Mouse (Mus musculus): ENCODE results near the gene Tmem178b. TPM values are rescaled to one million over a fixed set of nuclear protein-coding genes. Genes with fewer than 3 reads are reported as not detected.

Gene Tmem178b
- polyA plus RNA-seq, 1 experiment from 2014 or later, result not detected

GRCm38 (mm10) chr6:40121494-40121893 lies 248.4 kb downstream of the Tmem178b start:
- Histone ChIP-seq H3K27ac (no peak overlapping the region), H3K36me3 (ENCODE audit: inconsistent target) (no peaks in the 10 kb centered on the region), H3K4me3 (ENCODE audit: inconsistent target) (no peak overlapping the region), H3K79me2 (ENCODE audit: inconsistent target) (no peaks in the 10 kb centered on the region)
- WGBS (ENCODE audit: missing documents), result 68% methylated on average over 4 of the region's 4 CpGs

GRCm38 (mm10) chr6:40123070-40123690 lies 250.1 kb downstream of the Tmem178b start:
- Histone ChIP-seq H3K4me3 (ENCODE audit: inconsistent target) (no peak overlapping the region), H3K79me2 (ENCODE audit: inconsistent target) (no peaks in the 10 kb centered on the region), H3K27ac (no peak overlapping the region), H3K36me3 (ENCODE audit: inconsistent target) (no peaks in the 10 kb centered on the region)
- 83% methylated on average over 12 of the region's 12 CpGs for WGBS (ENCODE audit: missing documents)

- H3K36me3 ChIP-seq (ENCODE audit: inconsistent target), result no peaks in the 10 kb centered on the region
- H3K4me3 ChIP-seq (ENCODE audit: inconsistent target), result no peak overlapping the region
- H3K79me2 ChIP-seq (ENCODE audit: inconsistent target), result no peaks in the 10 kb centered on the region
- no peak overlapping the region for H3K27ac ChIP-seq
Observed at GRCm38 (mm10) chr6:40123960-40124359, 250.9 kb downstream of the Tmem178b start.

GRCm38 (mm10) chr6:40128716-40129115 lies 255.6 kb downstream of the Tmem178b start:
- 91% methylated on average over 6 of the region's 6 CpGs for WGBS (ENCODE audit: missing documents)
- no peak overlapping the region for H3K4me3 ChIP-seq (ENCODE audit: inconsistent target)

GRCm38 (mm10) chr6:40131936-40132335 lies 258.9 kb downstream of the Tmem178b start:
- Histone ChIP-seq H3K27ac (no peak overlapping the region), H3K4me3 (ENCODE audit: inconsistent target) (no peak overlapping the region), H3K36me3 (ENCODE audit: inconsistent target) (no peaks in the 10 kb centered on the region), H3K79me2 (ENCODE audit: inconsistent target) (no peaks in the 10 kb centered on the region)
- 88% methylated on average over 1 of the region's 1 CpGs for WGBS (ENCODE audit: missing documents)

More at GRCm38 (mm10) chr6:40128716-40129115, 255.6 kb downstream of the Tmem178b start:
- Histone ChIP-seq H3K79me2 (ENCODE audit: inconsistent target) (no peaks in the 10 kb centered on the region), H3K27ac (no peak overlapping the region), H3K36me3 (ENCODE audit: inconsistent target) (no peaks in the 10 kb centered on the region)

- WGBS (ENCODE audit: missing documents), result 97% methylated on average over 6 of the region's 6 CpGs
- Histone ChIP-seq H3K4me3 (ENCODE audit: inconsistent target) (no peak overlapping the region), H3K27ac (no peak overlapping the region), H3K79me2 (ENCODE audit: inconsistent target) (no peaks in the 10 kb centered on the region), H3K36me3 (ENCODE audit: inconsistent target) (no peaks in the 10 kb centered on the region)
Observed at GRCm38 (mm10) chr6:40133436-40133835, 260.4 kb downstream of the Tmem178b start.

GRCm38 (mm10) chr6:40135716-40136115 lies 262.6 kb downstream of the Tmem178b start:
- Histone ChIP-seq H3K4me3 (ENCODE audit: inconsistent target) (no peak overlapping the region), H3K27ac (no peak overlapping the region), H3K79me2 (ENCODE audit: inconsistent target) (no peaks in the 10 kb centered on the region), H3K36me3 (ENCODE audit: inconsistent target) (no peaks in the 10 kb centered on the region)
- 82% methylated on average over 6 of the region's 6 CpGs for WGBS (ENCODE audit: missing documents)

GRCm38 (mm10) chr6:40137346-40137745 lies 264.3 kb downstream of the Tmem178b start:
- H3K4me3 ChIP-seq (ENCODE audit: inconsistent target), result no peak overlapping the region
- 90% methylated on average over 6 of the region's 6 CpGs for WGBS (ENCODE audit: missing documents)
- H3K79me2 ChIP-seq (ENCODE audit: inconsistent target), result no peaks in the 10 kb centered on the region
- H3K27ac ChIP-seq, result no peak overlapping the region
- no peaks in the 10 kb centered on the region for H3K36me3 ChIP-seq (ENCODE audit: inconsistent target)

GRCm38 (mm10) chr6:40137831-40138520 lies 264.9 kb downstream of the Tmem178b start:
- WGBS (ENCODE audit: missing documents), result 90% methylated on average over 7 of the region's 7 CpGs
- Histone ChIP-seq H3K36me3 (ENCODE audit: inconsistent target) (no peaks in the 10 kb centered on the region), H3K79me2 (ENCODE audit: inconsistent target) (no peaks in the 10 kb centered on the region), H3K27ac (no peak overlapping the region), H3K4me3 (ENCODE audit: inconsistent target) (no peak overlapping the region)

- 2% methylated on average over 5 of the region's 5 CpGs for WGBS (ENCODE audit: missing documents)
- Histone ChIP-seq H3K79me2 (ENCODE audit: inconsistent target) (no peaks in the 10 kb centered on the region), H3K36me3 (ENCODE audit: inconsistent target) (no peaks in the 10 kb centered on the region), H3K27ac (no peak overlapping the region), H3K4me3 (ENCODE audit: inconsistent target) (no peak overlapping the region)
Observed at GRCm38 (mm10) chr6:40142582-40142981, 269.5 kb downstream of the Tmem178b start.

- H3K36me3 ChIP-seq (ENCODE audit: inconsistent target), result no peaks in the 10 kb centered on the region
- H3K4me3 ChIP-seq (ENCODE audit: inconsistent target), result no peak overlapping the region
- WGBS (ENCODE audit: missing documents), result 88% methylated on average over 9 of the region's 9 CpGs
- no peak overlapping the region for H3K27ac ChIP-seq
- H3K79me2 ChIP-seq (ENCODE audit: inconsistent target), result no peaks in the 10 kb centered on the region
Observed at GRCm38 (mm10) chr6:40144371-40144770, 271.3 kb downstream of the Tmem178b start.

- H3K79me2 ChIP-seq (ENCODE audit: inconsistent target), result no peaks in the 10 kb centered on the region
Observed at GRCm38 (mm10) chr6:40145601-40146000, 272.5 kb downstream of the Tmem178b start.

GRCm38 (mm10) chr6:40152241-40152640 lies 279.2 kb downstream of the Tmem178b start:
- Histone ChIP-seq H3K36me3 (ENCODE audit: inconsistent target) (no peaks in the 10 kb centered on the region), H3K79me2 (ENCODE audit: inconsistent target) (no peaks in the 10 kb centered on the region), H3K4me3 (ENCODE audit: inconsistent target) (no peak overlapping the region), H3K27ac (no peak overlapping the region)
- 90% methylated on average over 8 of the region's 8 CpGs for WGBS (ENCODE audit: missing documents)

More at GRCm38 (mm10) chr6:40145601-40146000, 272.5 kb downstream of the Tmem178b start:
- H3K36me3 ChIP-seq (ENCODE audit: inconsistent target), result no peaks in the 10 kb centered on the region
- H3K27ac ChIP-seq, result no peak overlapping the region
- no peak overlapping the region for H3K4me3 ChIP-seq (ENCODE audit: inconsistent target)
- 94% methylated on average over 3 of the region's 3 CpGs for WGBS (ENCODE audit: missing documents)

- WGBS (ENCODE audit: missing documents), result 19% methylated on average over 5 of the region's 5 CpGs
- Histone ChIP-seq H3K27ac (no peak overlapping the region), H3K4me3 (ENCODE audit: inconsistent target) (no peak overlapping the region)
Observed at GRCm38 (mm10) chr6:40161381-40161780, 288.3 kb downstream of the Tmem178b start.

GRCm38 (mm10) chr6:40173559-40173958 lies 300.5 kb downstream of the Tmem178b start:
- Histone ChIP-seq H3K27ac (no peak overlapping the region), H3K36me3 (ENCODE audit: inconsistent target) (no peaks in the 10 kb centered on the region), H3K79me2 (ENCODE audit: inconsistent target) (no peaks in the 10 kb centered on the region), H3K4me3 (ENCODE audit: inconsistent target) (no peak overlapping the region)
- 84% methylated on average over 6 of the region's 6 CpGs for WGBS (ENCODE audit: missing documents)

More at GRCm38 (mm10) chr6:40161381-40161780, 288.3 kb downstream of the Tmem178b start:
- Histone ChIP-seq H3K79me2 (ENCODE audit: inconsistent target) (no peaks in the 10 kb centered on the region), H3K36me3 (ENCODE audit: inconsistent target) (no peaks in the 10 kb centered on the region)

Measured in macrophage (primary cell).